Mouse (Mus musculus): Measurements from ENCODE around the gene Elp4. TPM values are rescaled to one million over a fixed set of nuclear protein-coding genes. Genes with fewer than 3 reads are reported as not detected.

Gene Elp4
- polyA plus RNA-seq, 1 experiment from 2014 or later, result 52.6 TPM

DNA sequence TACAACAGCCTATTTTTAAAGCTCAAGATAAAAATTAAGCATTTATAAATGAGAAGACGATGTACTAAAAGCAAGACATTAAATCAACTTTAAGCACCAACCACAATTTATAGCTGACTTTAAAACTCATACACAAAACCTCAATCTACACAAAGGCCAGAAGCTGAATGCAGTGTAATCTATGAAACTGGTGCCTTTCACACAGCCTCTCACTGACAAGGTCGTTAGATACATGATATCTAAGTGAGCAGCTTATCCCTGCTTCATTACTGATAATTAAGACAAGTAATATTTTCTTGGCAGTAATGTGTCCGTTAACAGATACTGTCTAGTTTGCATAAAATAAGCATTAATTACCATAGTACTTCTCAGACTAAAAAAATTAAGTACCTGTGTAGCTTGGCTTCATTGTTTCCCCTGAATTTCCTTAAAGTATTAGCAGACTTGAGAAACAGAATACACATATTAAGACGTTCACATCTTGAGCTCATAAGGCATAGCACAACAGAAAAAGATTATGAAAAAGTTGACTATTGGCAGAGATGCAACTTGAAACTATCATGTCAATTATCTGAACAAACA lies 134.5 kb downstream of the Elp4 start:
- no peaks in the 10 kb centered on the region for H3K9me3 ChIP-seq
- no peak for DNase-seq (ENCODE audit: low spot score)
- peaks cover 7% of the 10 kb centered on the region for H3K36me3 ChIP-seq (replicated peaks)
- no peaks in the 10 kb centered on the region for H3K4me1 ChIP-seq
- no peak overlapping the region for H3K4me3 ChIP-seq
- 86% methylated on average over 4 of the region's 4 CpGs for WGBS
- no peak overlapping the region for H3K27ac ChIP-seq (replicated peaks)
- no peaks in the 10 kb centered on the region for H3K27me3 ChIP-seq (replicated peaks; ENCODE audit: low read depth, poor library complexity, severe bottlenecking)

GRCm38 (mm10) chr2:105753512-105753911 lies 150.9 kb downstream of the Elp4 start:
- Histone ChIP-seq H3K27ac (replicated peaks) (no peak overlapping the region), H3K4me1 (no peaks in the 10 kb centered on the region), H3K27me3 (replicated peaks; ENCODE audit: low read depth, poor library complexity, severe bottlenecking) (no peaks in the 10 kb centered on the region), H3K36me3 (replicated peaks) (no peaks in the 10 kb centered on the region), H3K9me3 (no peaks in the 10 kb centered on the region), H3K4me3 (no peak overlapping the region)
- no peak for DNase-seq (ENCODE audit: low spot score)
- whole genome bisulfite sequencing, result 75% methylated on average over 1 of the region's 1 CpGs

- Histone ChIP-seq H3K27me3 (replicated peaks; ENCODE audit: low read depth, poor library complexity, severe bottlenecking) (no peaks in the 10 kb centered on the region), H3K4me1 (no peaks in the 10 kb centered on the region), H3K9me3 (no peaks in the 10 kb centered on the region), H3K36me3 (replicated peaks) (no peaks in the 10 kb centered on the region), H3K27ac (replicated peaks) (no peak overlapping the region), H3K4me3 (no peak overlapping the region)
- 89% methylated on average over 5 of the region's 5 CpGs for WGBS
- DNase-seq (ENCODE audit: low spot score), result no peak
Observed at GRCm38 (mm10) chr2:105749111-105749510, 155.3 kb downstream of the Elp4 start.

GRCm38 (mm10) chr2:105746896-105747295 lies 157.5 kb downstream of the Elp4 start:
- no peaks in the 10 kb centered on the region for H3K27me3 ChIP-seq (replicated peaks; ENCODE audit: low read depth, poor library complexity, severe bottlenecking)
- H3K27ac ChIP-seq (replicated peaks), result no peak overlapping the region
- no peaks in the 10 kb centered on the region for H3K9me3 ChIP-seq
- H3K4me1 ChIP-seq, result no peaks in the 10 kb centered on the region
- DNase-seq (ENCODE audit: low spot score), result no peak
- 89% methylated on average over 7 of the region's 7 CpGs for WGBS
- H3K36me3 ChIP-seq (replicated peaks), result no peaks in the 10 kb centered on the region
- H3K4me3 ChIP-seq, result no peak overlapping the region

DNA sequence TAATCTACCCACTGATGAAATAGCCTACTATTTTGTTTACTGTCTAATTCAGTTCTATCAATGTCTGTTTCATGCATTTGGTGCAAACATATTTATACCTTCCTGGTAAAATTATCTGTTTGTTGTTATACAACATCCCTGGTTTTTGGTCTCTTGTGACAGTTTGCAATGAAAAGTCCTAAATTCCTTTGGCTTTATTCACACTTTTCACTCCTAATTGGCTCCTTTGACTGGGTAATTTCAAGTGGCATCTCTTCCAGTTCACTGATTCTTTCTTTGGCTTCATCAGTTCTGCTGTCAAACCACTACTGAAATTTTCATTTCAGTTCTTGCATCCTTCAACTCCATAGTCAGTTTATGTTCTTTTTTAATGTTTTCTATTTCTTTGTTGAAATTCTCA lies 168.2 kb downstream of the Elp4 start:
- H3K4me1 ChIP-seq, result no peaks in the 10 kb centered on the region
- H3K27me3 ChIP-seq (replicated peaks; ENCODE audit: low read depth, poor library complexity, severe bottlenecking), result no peaks in the 10 kb centered on the region
- no peaks in the 10 kb centered on the region for H3K9me3 ChIP-seq
- H3K27ac ChIP-seq (replicated peaks), result no peak overlapping the region
- DNase-seq (ENCODE audit: low spot score), result no peak
- H3K36me3 ChIP-seq (replicated peaks), result no peaks in the 10 kb centered on the region
- H3K4me3 ChIP-seq, result no peak overlapping the region

DNA sequence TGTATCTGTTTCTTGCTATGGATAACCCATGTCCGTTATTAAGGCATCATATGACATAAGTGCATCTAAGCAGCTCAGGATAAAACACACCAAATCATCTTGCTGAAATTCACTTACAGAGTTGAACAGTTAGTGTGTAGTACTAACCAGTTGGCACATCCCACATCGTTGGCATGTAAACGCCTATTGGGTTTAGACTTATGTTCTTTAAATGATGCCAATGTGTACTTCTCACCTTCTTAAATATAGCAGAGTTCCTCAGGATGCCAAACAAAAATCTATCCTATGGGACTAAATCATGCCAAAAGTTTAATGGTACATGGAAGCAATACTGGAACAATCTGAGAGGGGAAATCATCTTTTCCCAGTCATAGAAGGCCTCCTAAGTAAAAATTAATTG lies 173.7 kb downstream of the Elp4 start:
- WGBS, result 93% methylated on average over 3 of the region's 3 CpGs
- H3K9me3 ChIP-seq, result no peaks in the 10 kb centered on the region
- no peaks in the 10 kb centered on the region for H3K27me3 ChIP-seq (replicated peaks; ENCODE audit: low read depth, poor library complexity, severe bottlenecking)
- no peak overlapping the region for H3K4me3 ChIP-seq
- no peak overlapping the region for H3K27ac ChIP-seq (replicated peaks)
- no peaks in the 10 kb centered on the region for H3K4me1 ChIP-seq
- H3K36me3 ChIP-seq (replicated peaks), result no peaks in the 10 kb centered on the region
- DNase-seq (ENCODE audit: low spot score), result no peak

GRCm38 (mm10) chr2:105726657-105727056 lies 177.7 kb downstream of the Elp4 start:
- no peak overlapping the region for H3K27ac ChIP-seq (replicated peaks)
- no peak overlapping the region for H3K4me3 ChIP-seq
- H3K36me3 ChIP-seq (replicated peaks), result no peaks in the 10 kb centered on the region
- no peaks in the 10 kb centered on the region for H3K9me3 ChIP-seq
- 77% methylated on average over 9 of the region's 9 CpGs for WGBS
- H3K4me1 ChIP-seq, result no peaks in the 10 kb centered on the region
- peaks cover 14% of the 10 kb centered on the region for H3K27me3 ChIP-seq (replicated peaks; ENCODE audit: low read depth, poor library complexity, severe bottlenecking)
- no peak for DNase-seq (ENCODE audit: low spot score)

DNA sequence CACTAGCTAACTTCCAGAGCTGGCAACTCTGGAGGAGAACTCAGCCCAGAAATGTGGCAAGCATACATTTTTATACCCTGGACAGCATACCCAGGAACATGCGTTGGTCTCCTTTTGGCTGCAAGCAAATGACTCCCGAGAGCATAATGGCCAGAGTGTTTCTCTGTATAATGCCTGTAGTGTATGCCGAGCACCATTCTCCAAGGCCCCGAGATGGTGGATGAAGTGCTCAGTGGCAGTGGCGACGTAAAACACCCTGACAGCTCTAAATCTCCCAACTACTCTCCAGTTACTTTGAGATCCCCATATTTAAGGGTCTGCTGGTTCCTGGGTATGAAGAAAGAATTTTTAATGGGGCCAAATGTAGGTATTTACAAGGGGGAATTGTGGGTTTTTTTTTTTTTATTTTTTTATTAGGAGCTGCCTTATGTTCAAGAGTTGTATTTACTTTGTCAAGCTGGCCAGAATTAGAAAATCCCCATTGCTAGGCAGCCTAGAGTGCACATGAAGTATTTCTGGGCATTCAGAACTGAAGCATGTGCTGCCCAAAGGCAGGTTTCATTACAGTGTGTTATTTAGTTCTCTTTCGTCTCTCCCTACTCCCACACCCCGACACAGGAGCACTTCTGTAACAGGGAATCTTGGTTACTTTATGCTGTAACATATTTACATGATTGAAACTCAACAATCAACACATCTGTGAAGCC lies 188.8 kb downstream of the Elp4 start:
- WGBS, result 60% methylated on average over 8 of the region's 8 CpGs

GRCm38 (mm10) chr2:105710511-105710910 lies 193.9 kb downstream of the Elp4 start:
- H3K27ac ChIP-seq (replicated peaks), result no peak overlapping the region
- no peaks in the 10 kb centered on the region for H3K27me3 ChIP-seq (replicated peaks; ENCODE audit: low read depth, poor library complexity, severe bottlenecking)
- WGBS, result 76% methylated on average over 3 of the region's 3 CpGs
- no peak for DNase-seq (ENCODE audit: low spot score)
- H3K4me1 ChIP-seq, result no peaks in the 10 kb centered on the region
- H3K36me3 ChIP-seq (replicated peaks), result no peaks in the 10 kb centered on the region
- H3K9me3 ChIP-seq, result no peaks in the 10 kb centered on the region
- H3K4me3 ChIP-seq, result no peak overlapping the region

More for the DNA sequence above, 188.8 kb downstream of the Elp4 start:
- no peak overlapping the region for H3K27ac ChIP-seq (replicated peaks)
- H3K36me3 ChIP-seq (replicated peaks), result no peaks in the 10 kb centered on the region
- no peak overlapping the region for H3K4me3 ChIP-seq
- 0 out of 2 replicates have a peak, but pooled peaks cover 5% of the 10 kb centered on the region for H3K27me3 ChIP-seq (replicated peaks; ENCODE audit: low read depth, poor library complexity, severe bottlenecking)
- DNase-seq (ENCODE audit: low spot score), result no peak
- H3K4me1 ChIP-seq, result peaks cover 14% of the 10 kb centered on the region; the same call in 1 of the 2 replicates
- H3K9me3 ChIP-seq, result no peaks in the 10 kb centered on the region

- DNase-seq (ENCODE audit: low spot score), result no peak
- WGBS, result 92% methylated on average over 3 of the region's 3 CpGs
Observed at GRCm38 (mm10) chr2:105709126-105709525, 195.2 kb downstream of the Elp4 start.

GRCm38 (mm10) chr2:105705320-105705719 lies 199.0 kb downstream of the Elp4 start:
- Histone ChIP-seq H3K36me3 (replicated peaks) (no peaks in the 10 kb centered on the region), H3K4me1 (peaks cover 4% of the 10 kb centered on the region), H3K27me3 (replicated peaks; ENCODE audit: low read depth, poor library complexity, severe bottlenecking) (no peaks in the 10 kb centered on the region), H3K4me3 (no peak overlapping the region), H3K27ac (replicated peaks) (no peak overlapping the region), H3K9me3 (no peaks in the 10 kb centered on the region)
- WGBS, result 70% methylated on average over 2 of the region's 2 CpGs
- DNase-seq (ENCODE audit: low spot score), result no peak

More at GRCm38 (mm10) chr2:105709126-105709525, 195.2 kb downstream of the Elp4 start:
- Histone ChIP-seq H3K27ac (replicated peaks) (no peak overlapping the region), H3K27me3 (replicated peaks; ENCODE audit: low read depth, poor library complexity, severe bottlenecking) (no peaks in the 10 kb centered on the region), H3K4me3 (no peak overlapping the region), H3K36me3 (replicated peaks) (no peaks in the 10 kb centered on the region), H3K9me3 (no peaks in the 10 kb centered on the region), H3K4me1 (no peaks in the 10 kb centered on the region)

DNA sequence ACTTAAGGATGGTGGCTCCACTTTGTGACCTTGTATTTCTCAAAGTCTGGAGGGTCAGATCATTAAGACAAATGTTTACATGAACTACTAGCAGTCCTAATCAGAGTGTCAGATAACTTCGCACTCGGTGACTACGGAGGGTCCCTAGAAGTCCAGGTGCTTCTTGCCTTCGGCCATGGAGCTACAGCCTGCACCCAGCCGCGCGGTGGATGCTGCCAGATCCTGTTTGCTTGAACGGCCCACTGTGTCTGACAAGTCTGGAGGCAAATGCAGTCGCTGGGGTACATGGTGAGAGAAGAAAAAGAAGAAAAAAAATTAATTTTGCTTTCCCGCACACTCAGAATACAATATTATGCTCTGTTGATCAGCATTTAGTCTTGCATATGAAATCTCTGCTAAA lies 201.8 kb downstream of the Elp4 start:
- 79% methylated on average over 10 of the region's 10 CpGs for WGBS

DNA sequence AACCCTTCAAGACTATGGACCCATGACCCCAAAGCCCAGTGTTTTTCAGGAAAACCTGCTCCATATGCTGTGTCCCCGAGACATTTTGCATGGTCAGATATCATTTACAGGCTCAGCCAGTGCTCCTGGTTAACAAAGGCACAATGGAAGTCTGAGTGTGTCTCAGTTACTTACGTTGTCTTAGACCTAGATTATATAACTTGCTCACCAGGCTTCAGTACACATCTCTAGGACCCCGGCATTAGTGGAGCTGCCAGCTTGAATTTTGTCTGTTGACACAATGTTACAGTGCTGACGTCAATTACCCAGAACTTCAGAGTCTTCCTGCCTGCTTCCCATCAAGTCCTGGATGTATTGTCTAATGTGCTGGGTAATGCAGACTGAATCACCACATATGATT lies 202.6 kb downstream of the Elp4 start:
- WGBS, result 58% methylated on average over 4 of the region's 4 CpGs

More for the DNA sequence above, 201.8 kb downstream of the Elp4 start:
- Histone ChIP-seq H3K27me3 (replicated peaks; ENCODE audit: low read depth, poor library complexity, severe bottlenecking) (peaks cover 4% of the 10 kb centered on the region; the same call in 1 of the 2 replicates), H3K4me1 (peaks cover 4% of the 10 kb centered on the region), H3K9me3 (no peaks in the 10 kb centered on the region), H3K36me3 (replicated peaks) (no peaks in the 10 kb centered on the region), H3K4me3 (no peak overlapping the region), H3K27ac (replicated peaks) (no peak overlapping the region)
- no peak for DNase-seq (ENCODE audit: low spot score)

More for the DNA sequence above, 202.6 kb downstream of the Elp4 start:
- Histone ChIP-seq H3K4me1 (peaks cover 4% of the 10 kb centered on the region), H3K9me3 (no peaks in the 10 kb centered on the region), H3K27ac (replicated peaks) (no peak overlapping the region), H3K36me3 (replicated peaks) (no peaks in the 10 kb centered on the region), H3K27me3 (replicated peaks; ENCODE audit: low read depth, poor library complexity, severe bottlenecking) (peaks cover 4% of the 10 kb centered on the region; the same call in 1 of the 2 replicates), H3K4me3 (no peak overlapping the region)
- DNase-seq (ENCODE audit: low spot score), result no peak

Measured in embryonic facial prominence, embryonic 10.5 days (tissue).